Mouse (Mus musculus) liver, adult 2 months (tissue): ENCODE results near the gene Col6a6.

ENCODE experiments used
- CTCF ChIP-seq: fragments of 200-500 bp; IDR thresholded peaks from 2 replicates; pipeline ENCODE4 v1.5.1; 2011; ENCODE audit warnings: low read depth, low read length, control low read depth
- POLR2A ChIP-seq: fragments of 200-500 bp; IDR thresholded peaks from 2 replicates; pipeline ENCODE4 v1.6.1; 2011; ENCODE audit warnings: low read length, control low read depth; ENCODE audit not compliant: insufficient read depth; ENCODE audit errors: extremely low read depth

DNA sequence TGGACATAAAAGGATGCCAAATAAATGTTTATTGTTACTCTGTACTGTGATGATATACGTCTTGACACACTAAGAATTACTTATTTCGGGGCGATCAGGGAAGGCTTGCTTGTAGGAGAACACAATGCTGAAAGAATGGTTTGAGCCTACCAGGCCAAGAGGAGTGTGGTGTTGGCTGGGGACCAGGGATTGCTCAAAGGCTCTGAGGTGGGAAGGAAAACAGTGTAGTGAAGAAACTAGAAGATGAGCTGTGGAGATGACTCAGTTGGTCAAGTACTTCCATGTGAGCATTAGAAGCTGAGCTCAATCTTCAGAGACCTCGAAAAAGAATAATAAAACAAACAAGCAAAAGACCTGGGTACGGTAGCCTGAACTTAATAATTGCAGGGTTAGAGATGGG, 13.5 kb downstream of the Col6a6 start:
- no peak for TF ChIP-seq POLR2A
- no peak for TF ChIP-seq CTCF
